Mouse (Mus musculus) ES-E14 (cell line): Measurements from ENCODE around the gene 1810046K07Rik.
A peak's percentile ranks its signal among the peaks of the same experiment; 100 is the strongest.

Experiments
- MAFK ChIP-seq: IDR thresholded peaks from 2 replicates; pipeline ENCODE4 v1.6.1; 2014; ENCODE audit warnings: mild to moderate bottlenecking, low read depth, low read length, inconsistent platforms; ENCODE audit not compliant: insufficient read depth
- ZNF384 ChIP-seq: IDR thresholded peaks from 2 replicates; pipeline ENCODE4 v1.6.1; 2012; ENCODE audit warnings: low read depth, low read length, inconsistent platforms

GRCm38 (mm10) chr9:51364059-51364458 is 35.3 kb upstream of the 1810046K07Rik start:
- TF ChIP-seq MAFK: no peak
- peak; percentile 46; the same call in 1 of the 2 replicates for TF ChIP-seq ZNF384
